Mouse (Mus musculus) C2C12 (cell line): Measurements from ENCODE around the gene Gm3625. TPM values are rescaled to one million over a fixed set of nuclear protein-coding genes. Genes with fewer than 3 reads are reported as not detected.
A peak's percentile ranks its signal among the peaks of the same experiment; 100 is the strongest.

Source experiments
- H3K27me3 ChIP-seq: one replicate; pipeline ENCODE4 v1.6.1; 2011; ENCODE audit not compliant: control insufficient read depth, insufficient read depth, insufficient read length
- H3K36me3 ChIP-seq: one replicate; pipeline ENCODE4 v1.6.1; 2011; ENCODE audit not compliant: control insufficient read depth, insufficient read depth
- H3K4me3 ChIP-seq: one replicate; pipeline ENCODE4 v1.5.1; 2011; ENCODE audit warnings: mild to moderate bottlenecking, control low read depth; ENCODE audit not compliant: poor library complexity, insufficient read depth, severe bottlenecking
- H3K79me2 ChIP-seq: one replicate; pipeline ENCODE4 v1.6.1; 2011; ENCODE audit not compliant: control insufficient read depth, insufficient read depth
- H3K79me3 ChIP-seq: one replicate; pipeline ENCODE4 v1.6.1; 2011; ENCODE audit warnings: low read depth, control low read depth
- H3ac ChIP-seq: one replicate; pipeline ENCODE3; 2011; ENCODE audit warnings: low read depth; ENCODE audit not compliant: control insufficient read depth, insufficient read length
- CEBPB ChIP-seq: IDR thresholded peaks from one replicate; pipeline ENCODE4 v1.6.1; 2011; ENCODE audit warnings: low read depth, mild to moderate bottlenecking, control low read depth, moderate library complexity
- CTCF ChIP-seq: IDR thresholded peaks from one replicate; pipeline ENCODE4 v1.5.1; 2011; ENCODE audit not compliant: control insufficient read depth, insufficient read depth, insufficient read length
- FOSL1 ChIP-seq: IDR thresholded peaks from one replicate; pipeline ENCODE4 v1.8.0; 2011; ENCODE audit warnings: mild to moderate bottlenecking, low read length; ENCODE audit not compliant: poor library complexity, insufficient read depth, severe bottlenecking
- MAX ChIP-seq: IDR thresholded peaks from one replicate; pipeline ENCODE4 v1.6.1; 2011; ENCODE audit warnings: mild to moderate bottlenecking, control low read depth
- MYOD1 ChIP-seq: IDR thresholded peaks from one replicate; pipeline ENCODE4 v1.6.1; 2011; ENCODE audit warnings: low read depth; ENCODE audit not compliant: control insufficient read depth, insufficient read length
- MYOG ChIP-seq: IDR thresholded peaks from one replicate; pipeline ENCODE4 v1.6.1; 2011; ENCODE audit not compliant: control insufficient read depth, insufficient read length; ENCODE audit errors: extremely low read depth
- USF1 ChIP-seq: IDR thresholded peaks from one replicate; pipeline ENCODE4 v1.6.1; 2011; ENCODE audit warnings: low read depth, mild to moderate bottlenecking, control low read depth, moderate library complexity
- polyA plus RNA-seq: library from polyadenylated mRNA; unstranded; fragments of >200 nt; fragmentation: generic; extraction: Trizol; gene quantifications from one replicate; pipeline ENCODE4 v1.2.1, GENCODE M21; 2012; ENCODE audit warnings: missing spikeins

Gene Gm3625
- polyA plus RNA-seq, 1 experiment: not detected

- Histone ChIP-seq H3K36me3 (no peaks in the 10 kb centered on the region), H3K79me2 (peaks cover 39% of the 10 kb centered on the region), H3K79me3 (peaks cover 27% of the 10 kb centered on the region), H3ac (no peak overlapping the region), H3K27me3 (no peaks in the 10 kb centered on the region), H3K4me3 (no peak overlapping the region)
- TF ChIP-seq FOSL1 (no peak), USF1 (no peak), MAX (no peak), CEBPB (no peak), CTCF (no peak), MYOG (no peak), MYOD1 (no peak)
These were observed 702 bp downstream of the Gm3625 start for GRCm38 (mm10) chr12:4592025-4592424.

DNA sequence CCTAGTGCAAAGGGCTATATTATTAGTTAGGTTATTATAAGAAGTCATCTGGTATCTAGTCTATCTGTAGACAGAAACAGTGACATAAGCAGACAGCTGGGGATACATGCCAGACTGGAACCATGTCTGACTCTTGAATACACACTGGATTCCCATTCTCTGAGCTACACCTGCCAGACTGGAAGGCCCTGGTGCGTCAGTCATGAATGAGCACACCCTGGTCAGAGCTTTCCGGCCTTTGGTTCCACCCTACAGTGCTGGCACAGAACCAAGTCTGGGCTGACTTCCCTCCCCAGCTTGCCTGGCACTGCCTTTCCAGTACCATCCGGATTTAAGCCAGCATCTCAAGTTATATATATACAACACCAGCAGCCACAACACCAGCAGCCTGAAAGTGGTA is 4.1 kb downstream of the Gm3625 start:
- Histone ChIP-seq H3ac (no peak overlapping the region), H3K4me3 (no peak overlapping the region)
- TF ChIP-seq FOSL1 (no peak), MYOD1 (peak; percentile 81)

DNA sequence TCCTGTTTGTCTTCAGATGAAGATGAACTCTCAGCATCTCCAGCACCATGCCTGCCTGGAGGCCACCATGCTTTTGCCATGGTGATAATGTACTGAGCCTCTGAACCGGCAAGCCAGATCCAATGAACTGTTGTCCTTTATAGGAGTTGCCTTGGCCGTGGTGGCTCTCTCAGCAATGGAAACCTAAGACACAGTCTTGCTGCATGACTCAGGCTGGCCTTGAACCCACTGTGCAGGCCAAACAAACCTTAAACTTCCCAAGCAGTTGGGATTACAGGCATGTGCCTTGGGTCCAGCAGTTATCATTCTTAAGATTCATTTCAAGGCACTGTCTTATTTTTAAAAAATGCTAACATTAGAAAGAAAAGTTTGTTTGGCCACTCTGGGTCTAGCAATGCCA is 4.9 kb downstream of the Gm3625 start:
- no peak for TF ChIP-seq MAX
- TF ChIP-seq MYOG: no peak
- no peak for TF ChIP-seq MYOD1
- TF ChIP-seq USF1: no peak
- TF ChIP-seq CTCF: no peak
- TF ChIP-seq FOSL1: no peak
- TF ChIP-seq CEBPB: no peak
- Histone ChIP-seq H3K27me3 (no peaks in the 10 kb centered on the region), H3K4me3 (no peak overlapping the region), H3K36me3 (no peaks in the 10 kb centered on the region), H3K79me2 (no peaks in the 10 kb centered on the region), H3ac (no peak overlapping the region), H3K79me3 (no peaks in the 10 kb centered on the region)

More for the DNA sequence above, 4.1 kb downstream of the Gm3625 start:
- H3K36me3 ChIP-seq: no peaks in the 10 kb centered on the region
- H3K79me3 ChIP-seq: peaks cover under 1% of the 10 kb centered on the region
- H3K79me2 ChIP-seq: peaks cover 5% of the 10 kb centered on the region
- H3K27me3 ChIP-seq: no peaks in the 10 kb centered on the region

- H3K27me3 ChIP-seq: no peaks in the 10 kb centered on the region
- H3K36me3 ChIP-seq: no peaks in the 10 kb centered on the region
- H3K79me2 ChIP-seq: no peaks in the 10 kb centered on the region
- no peak overlapping the region for H3K4me3 ChIP-seq
- H3K79me3 ChIP-seq: no peaks in the 10 kb centered on the region
- no peak overlapping the region for H3ac ChIP-seq
- TF ChIP-seq CTCF (no peak), MYOG (no peak), CEBPB (no peak), FOSL1 (no peak), USF1 (no peak), MYOD1 (no peak)
These were observed 10.4 kb downstream of the Gm3625 start for GRCm38 (mm10) chr12:4582326-4582725.

DNA sequence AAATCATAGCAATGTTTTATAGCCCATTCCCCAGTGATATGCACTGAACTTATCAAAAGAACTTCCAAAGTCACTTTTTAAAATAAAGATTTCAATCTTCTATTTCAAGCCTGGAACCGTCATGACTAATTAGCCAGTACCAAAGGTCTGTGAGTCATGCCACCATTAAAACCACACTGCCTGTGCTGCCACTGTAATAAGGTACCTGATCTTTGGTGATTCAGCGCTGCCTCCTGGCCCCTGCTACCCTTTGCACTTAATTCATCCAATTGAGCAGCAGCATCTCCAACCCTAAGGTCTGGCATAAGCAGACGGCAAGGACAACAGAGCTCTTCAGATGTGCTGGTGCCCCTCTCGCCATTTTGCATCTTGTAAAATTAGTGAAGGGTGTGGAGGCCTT is 18.7 kb downstream of the Gm3625 start:
- Histone ChIP-seq H3K36me3 (no peaks in the 10 kb centered on the region), H3K79me2 (no peaks in the 10 kb centered on the region), H3K4me3 (no peak overlapping the region), H3K27me3 (no peaks in the 10 kb centered on the region), H3ac (no peak overlapping the region), H3K79me3 (no peaks in the 10 kb centered on the region)
- TF ChIP-seq MYOD1 (peak; percentile 27), CTCF (no peak)

DNA sequence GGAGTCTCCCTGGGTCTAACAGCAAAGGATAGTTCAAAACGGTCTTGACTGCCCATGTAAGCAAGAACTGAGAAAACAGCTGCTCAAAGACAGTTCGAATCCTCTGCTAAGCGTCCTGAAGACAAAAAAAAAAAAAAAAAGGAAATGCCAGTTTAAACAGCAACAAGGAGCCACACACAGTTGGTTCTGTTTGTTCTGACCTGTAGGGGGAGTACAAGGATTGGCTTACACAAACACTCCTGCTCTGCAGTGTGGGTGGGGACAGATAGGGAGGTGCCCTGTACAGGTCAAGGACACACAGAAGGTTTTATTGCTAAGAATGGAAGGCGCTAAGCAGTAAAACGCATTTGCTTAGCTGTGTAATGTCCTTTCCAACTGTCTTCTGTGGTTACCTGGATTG is 20.9 kb downstream of the Gm3625 start:
- peak; percentile 54 for TF ChIP-seq CTCF
- no peak for TF ChIP-seq MYOD1
- no peak for TF ChIP-seq MYOG
- no peak for TF ChIP-seq USF1
- Histone ChIP-seq H3K27me3 (no peaks in the 10 kb centered on the region), H3K79me2 (no peaks in the 10 kb centered on the region), H3K79me3 (no peaks in the 10 kb centered on the region), H3ac (no peak overlapping the region), H3K4me3 (no peak overlapping the region), H3K36me3 (no peaks in the 10 kb centered on the region)
